Mouse (Mus musculus) kidney, embryonic 16.5 days (tissue): Measurements from ENCODE around the gene Myadml2. TPM values are rescaled to one million over a fixed set of nuclear protein-coding genes. Genes with fewer than 3 reads are reported as not detected.
A peak's percentile ranks its signal among the peaks of the same experiment; 100 is the strongest.
"Not testable (repeated sequence)": the region's sequence is repeated elsewhere in the genome, so short reads cannot be mapped to it uniquely, and the experiment has no call there.

Experiments
- ATAC-seq: fragments of 200-750 bp; cut with Nextera tagmentation; 2 replicates; pipeline ENCODE4 v1.8.0; 2017; ENCODE audit warnings: moderate TSS enrichment; ENCODE audit not compliant: low FRiP score, low TSS enrichment
- H3K27ac ChIP-seq: fragments of 300-500 bp; sonication (generic); 2 replicates; pipeline ENCODE4 v1.5.1; 2014; ENCODE audit warnings: low read length
- H3K27me3 ChIP-seq: fragments of 300-500 bp; sonication (generic); 2 replicates; pipeline ENCODE4 v1.6.1; 2014; ENCODE audit warnings: low read length, control low read depth, mixed read lengths; ENCODE audit not compliant: insufficient read depth
- H3K36me3 ChIP-seq: fragments of 300-500 bp; sonication (generic); 2 replicates; pipeline ENCODE4 v1.6.1; 2014; ENCODE audit warnings: low read length, control low read depth, mixed read lengths; ENCODE audit not compliant: insufficient read depth
- H3K4me1 ChIP-seq: fragments of 300-500 bp; sonication (generic); 2 replicates; pipeline ENCODE4 v1.6.1; 2014; ENCODE audit warnings: low read length, control low read depth, mixed read lengths; ENCODE audit not compliant: insufficient read depth
- H3K4me2 ChIP-seq: fragments of 300-500 bp; sonication (generic); replicated peaks from 2 replicates; pipeline ENCODE4 v1.6.1; 2014; ENCODE audit warnings: low read depth, low read length
- H3K4me3 ChIP-seq: fragments of 300-500 bp; sonication (generic); 2 replicates; pipeline ENCODE4 v1.5.1; 2014; ENCODE audit warnings: mild to moderate bottlenecking, low read length
- H3K9ac ChIP-seq: fragments of 300-500 bp; sonication (generic); replicated peaks from 2 replicates; pipeline ENCODE4 v1.6.1; 2014; ENCODE audit warnings: low read length
- H3K9me3 ChIP-seq: fragments of 300-500 bp; sonication (generic); 2 replicates; pipeline ENCODE4 v1.6.1; 2016; ENCODE audit warnings: low read length, control low read depth
- WGBS: fragments of 180-500 bp; shearing (Covaris S2); extraction: QIAGEN DNeasy Blood & Tissue Kit; methylation state at CpG from one replicate; pipeline ENCODE4 v1.1.7; 2014; 5-methylcytosine and 5-hydroxymethylcytosine counted together
- polyA plus RNA-seq: library from polyadenylated mRNA; unstranded; fragments of >200 nt; fragmentation: Nextera tagmentation; extraction: Ambion mirVana; gene quantifications from 2 replicates; pipeline ENCODE4 v1.2.1, GENCODE M21; 2015

The Myadml2 gene
- polyA plus RNA-seq, 1 experiment from 2014 or later, result 0.51 TPM

GRCm38 (mm10) chr11:120684086-120684485 lies 36.1 kb upstream of the Myadml2 start:
- Histone ChIP-seq H3K4me1 (0 out of 2 replicates have a peak, but pooled peaks cover 5% of the 10 kb centered on the region), H3K4me2 (no peak overlapping the region), H3K9ac (no peak overlapping the region), H3K9me3 (no peaks in the 10 kb centered on the region), H3K27me3 (no peaks in the 10 kb centered on the region), H3K4me3 (no peak overlapping the region), H3K27ac (no peak overlapping the region), H3K36me3 (peaks cover 41% of the 10 kb centered on the region)
- no peak for ATAC-seq
- WGBS, result 58% methylated on average over 2 of the region's 2 CpGs

DNA sequence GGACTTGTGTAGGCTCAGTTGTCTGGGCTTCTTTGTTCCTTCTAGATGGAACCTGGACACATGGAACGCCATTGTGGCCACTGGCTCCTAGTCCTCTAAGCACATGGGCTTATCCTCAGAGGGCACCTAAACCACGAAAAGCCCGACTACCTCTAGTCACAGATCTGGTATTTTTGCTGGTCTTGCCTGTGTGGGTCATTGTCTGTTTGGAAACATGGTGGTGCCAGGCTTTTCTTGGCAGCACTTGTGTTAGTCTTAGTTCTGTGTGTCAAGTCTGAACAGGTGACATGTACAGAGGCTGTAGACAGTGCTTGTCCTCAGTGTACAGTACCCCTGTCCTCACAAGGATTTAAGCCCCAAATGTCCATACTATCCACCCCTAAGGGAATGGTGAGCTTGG lies 35.6 kb upstream of the Myadml2 start:
- Histone ChIP-seq H3K9ac (no peak overlapping the region), H3K27ac (no peak overlapping the region), H3K9me3 (no peaks in the 10 kb centered on the region), H3K36me3 (peaks cover 41% of the 10 kb centered on the region), H3K27me3 (no peaks in the 10 kb centered on the region), H3K4me1 (0 out of 2 replicates have a peak, but pooled peaks cover 5% of the 10 kb centered on the region), H3K4me2 (no peak overlapping the region), H3K4me3 (no peak overlapping the region)
- ATAC-seq, result no peak
- 92% methylated on average over 3 of the region's 3 CpGs for WGBS

- ATAC-seq, result no peak
- 97% methylated on average over 5 of the region's 5 CpGs for WGBS
- Histone ChIP-seq H3K27me3 (no peaks in the 10 kb centered on the region), H3K4me3 (no peak overlapping the region), H3K4me1 (0 out of 2 replicates have a peak, but pooled peaks cover 5% of the 10 kb centered on the region), H3K4me2 (no peak overlapping the region), H3K27ac (no peak overlapping the region), H3K9ac (no peak overlapping the region), H3K9me3 (no peaks in the 10 kb centered on the region), H3K36me3 (peaks cover 42% of the 10 kb centered on the region)
Measured at GRCm38 (mm10) chr11:120682683-120683082, 34.7 kb upstream of the Myadml2 start.

GRCm38 (mm10) chr11:120679909-120680308 lies 32.0 kb upstream of the Myadml2 start:
- 87% methylated on average over 3 of the region's 3 CpGs for WGBS
- Histone ChIP-seq H3K9me3 (no peaks in the 10 kb centered on the region), H3K27ac (no peak overlapping the region), H3K27me3 (no peaks in the 10 kb centered on the region), H3K9ac (no peak overlapping the region), H3K4me2 (no peak overlapping the region), H3K4me3 (no peak overlapping the region), H3K4me1 (no peaks in the 10 kb centered on the region), H3K36me3 (peaks cover 30% of the 10 kb centered on the region)
- ATAC-seq, result 0 out of 2 replicates have a peak, but pooled peaks have one; percentile 37

DNA sequence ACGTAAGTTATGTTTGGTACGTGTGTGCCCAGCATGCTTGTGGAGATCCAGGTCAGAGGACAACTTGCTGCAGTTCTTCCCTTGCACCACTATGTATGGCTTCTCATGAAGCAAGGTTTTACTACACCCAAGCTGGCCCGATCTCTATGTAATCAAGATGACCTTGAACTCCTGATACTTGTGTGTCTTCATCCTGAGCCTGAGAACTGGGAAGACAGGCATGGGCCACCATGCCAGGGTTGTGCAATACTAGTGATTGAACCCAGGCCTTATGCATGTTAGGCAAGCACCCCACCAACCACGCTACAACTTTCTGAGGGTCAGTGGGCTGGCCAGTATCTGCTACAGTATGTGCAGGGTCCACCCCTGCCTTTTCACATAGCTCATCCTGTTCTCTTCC lies 29.0 kb upstream of the Myadml2 start:
- Histone ChIP-seq H3K4me3 (no peak overlapping the region), H3K4me1 (peaks cover 8% of the 10 kb centered on the region), H3K27me3 (no peaks in the 10 kb centered on the region), H3K4me2 (no peak overlapping the region), H3K9me3 (no peaks in the 10 kb centered on the region), H3K36me3 (peaks cover 23% of the 10 kb centered on the region), H3K27ac (no peak overlapping the region), H3K9ac (0 out of 2 replicates have a peak overlapping the region, but pooled peaks have one; percentile 9)
- no peak for ATAC-seq
- WGBS, result 94% methylated on average over 4 of the region's 4 CpGs

DNA sequence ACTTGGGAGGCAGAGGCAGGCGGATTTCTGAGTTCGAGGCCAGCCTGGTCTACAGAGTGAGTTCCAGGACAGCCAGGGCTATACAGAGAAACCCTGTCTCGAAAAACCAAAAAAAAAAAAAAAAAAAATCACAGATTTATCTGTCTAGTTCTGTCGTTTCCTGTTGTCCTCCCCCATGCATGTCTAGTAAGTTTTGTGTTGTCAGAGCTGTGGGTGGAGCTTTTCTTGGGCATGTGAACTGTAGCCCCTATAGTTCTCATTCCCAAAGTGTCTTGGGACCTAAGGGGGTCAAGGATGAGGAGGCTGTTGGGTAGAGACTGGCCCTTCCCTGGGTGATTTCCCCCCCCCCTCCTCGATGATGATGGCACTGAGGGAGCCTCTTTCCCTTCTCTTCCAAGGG lies 27.9 kb upstream of the Myadml2 start:
- not testable (repeated sequence) for H3K4me3 ChIP-seq, H3K27me3 ChIP-seq, H3K9ac ChIP-seq, H3K27ac ChIP-seq, ATAC-seq, H3K4me1 ChIP-seq, H3K9me3 ChIP-seq, H3K4me2 ChIP-seq
- peaks cover 20% of the 10 kb centered on the region for H3K36me3 ChIP-seq
- 80% methylated on average over 4 of the region's 5 CpGs for WGBS

GRCm38 (mm10) chr11:120673594-120674122 lies 25.7 kb upstream of the Myadml2 start:
- Histone ChIP-seq H3K36me3 (peaks cover 4% of the 10 kb centered on the region), H3K27me3 (no peaks in the 10 kb centered on the region), H3K4me2 (peak overlapping the region; percentile 95), H3K4me1 (peaks cover 8% of the 10 kb centered on the region), H3K27ac (peak overlapping the region; percentile 80), H3K9ac (peak overlapping the region; percentile 82), H3K4me3 (peak overlapping the region; percentile 68), H3K9me3 (no peaks in the 10 kb centered on the region)
- 39% methylated on average over 12 of the region's 12 CpGs for WGBS
- ATAC-seq, result peak; percentile 26; the same call in 1 of the 2 replicates

DNA sequence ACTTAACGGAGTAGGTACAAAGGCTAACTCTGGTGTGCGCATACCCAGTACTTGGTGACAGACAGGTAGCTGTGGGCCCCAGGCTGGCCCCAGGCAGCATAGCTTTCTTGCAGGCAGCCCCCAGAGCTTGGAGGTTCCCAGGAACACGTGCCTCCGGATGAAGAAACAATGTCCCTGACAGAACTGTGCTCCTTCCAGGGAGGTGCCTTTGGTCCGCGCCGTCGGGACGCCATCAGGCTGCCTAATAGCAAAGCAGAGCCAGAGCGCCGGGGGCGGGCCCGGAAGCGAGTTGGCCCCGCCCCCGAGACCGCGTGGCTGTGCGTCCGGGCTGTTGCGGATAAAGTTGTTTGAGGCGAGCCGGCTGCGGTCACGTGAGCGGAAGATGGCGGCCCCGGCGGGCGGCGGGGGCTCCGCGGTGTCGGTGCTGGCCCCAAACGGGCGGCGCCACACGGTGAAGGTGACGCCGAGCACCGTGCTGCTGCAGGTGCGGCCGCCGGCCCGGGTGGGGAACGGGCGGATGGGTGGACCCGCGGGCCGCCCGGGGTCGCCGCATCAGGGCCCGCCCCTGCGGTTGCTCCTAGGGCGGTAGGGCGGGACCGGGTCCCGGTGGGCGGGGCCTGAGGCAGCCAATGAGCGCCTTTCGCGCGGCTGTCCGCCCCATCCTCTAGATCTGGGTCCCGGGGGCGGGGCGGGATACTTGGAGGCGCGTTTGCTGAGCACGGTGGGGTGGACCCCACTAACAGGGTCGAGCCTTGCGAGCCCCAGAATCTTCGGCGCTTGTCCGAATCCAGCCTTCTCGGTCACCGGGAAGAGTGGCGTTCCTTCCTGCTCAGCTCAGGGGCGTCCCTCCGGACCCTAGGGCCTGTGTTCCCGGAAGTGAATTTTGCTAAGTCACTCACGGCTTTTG lies 25.0 kb upstream of the Myadml2 start, which contains the start of gene Aspscr1:
Gene Aspscr1, plus strand, starts transcription at position 287 of the 907 bp plus-strand sequence.
- WGBS, result under 1% methylated on average over 82 of the region's 83 CpGs

GRCm38 (mm10) chr11:120666617-120667016 lies 18.7 kb upstream of the Myadml2 start:
- H3K9me3 ChIP-seq, result no peaks in the 10 kb centered on the region
- WGBS, result 3% methylated on average over 3 of the region's 3 CpGs
- peaks cover 19% of the 10 kb centered on the region for H3K27me3 ChIP-seq
- ATAC-seq, result no peak
- no peaks in the 10 kb centered on the region for H3K36me3 ChIP-seq
- no peak overlapping the region for H3K4me2 ChIP-seq
- H3K9ac ChIP-seq, result no peak overlapping the region
- H3K4me1 ChIP-seq, result no peaks in the 10 kb centered on the region
- H3K27ac ChIP-seq, result no peak overlapping the region
- H3K4me3 ChIP-seq, result no peak overlapping the region

More for the DNA sequence above, 25.0 kb upstream of the Myadml2 start, which contains the start of gene Aspscr1:
- H3K4me1 ChIP-seq, result peaks cover 8% of the 10 kb centered on the region
- H3K4me2 ChIP-seq, result peak within 1 kb of the TSS; percentile 95
- peak within 1 kb of the TSS; percentile 82 for H3K9ac ChIP-seq
- no peaks in the 10 kb centered on the region for H3K9me3 ChIP-seq
- H3K36me3 ChIP-seq, result no peaks in the 10 kb centered on the region
- no peaks in the 10 kb centered on the region for H3K27me3 ChIP-seq
- H3K4me3 ChIP-seq, result peak within 1 kb of the TSS; percentile 68
- H3K27ac ChIP-seq, result peak within 1 kb of the TSS; percentile 82
- peak; percentile 96 for ATAC-seq
